Mouse (Mus musculus) neutrophil, adult 65 days (primary cell): ENCODE results near the gene Adgrd1. TPM values are rescaled to one million over a fixed set of nuclear protein-coding genes. Genes with fewer than 3 reads are reported as not detected.

Experiments
- total RNA-seq: library from RNA; stranded (reverse); gene quantifications from 2 replicates; pipeline ENCODE4 v1.2.4, GENCODE M21; 2023

Adgrd1 gene
- 0.09 TPM in 2 replicates for total RNA-seq

DNA sequence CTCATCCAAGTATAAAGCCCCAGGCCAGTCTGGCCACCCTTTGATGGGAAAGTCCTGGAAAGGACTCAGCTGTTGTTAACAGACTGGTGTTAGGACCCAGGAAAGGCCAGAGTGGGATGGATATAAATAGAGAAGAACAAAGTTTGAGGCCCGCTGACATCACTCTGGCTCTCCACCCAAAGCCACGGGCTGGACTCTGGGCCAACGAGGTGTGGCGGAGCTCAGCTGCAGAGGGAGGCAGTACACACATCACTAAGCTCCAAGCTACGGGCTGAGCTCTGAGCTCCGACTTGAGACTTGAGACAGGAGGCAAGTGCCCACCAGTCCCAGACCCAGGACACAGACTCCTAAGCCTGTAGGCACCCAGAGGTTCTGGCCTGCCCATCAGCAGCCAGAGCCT lies at the start of gene Adgrd1:
Gene Adgrd1 (plus strand): TSS at position 240 of the 400 bp plus-strand sequence.

Other genes with a start within 250 kb of the Adgrd1 start
- not detected in 2 replicates for gene Rimbp2, start 143.3 kb upstream of the Adgrd1 start, total RNA-seq
- 22.8 and 23.1 TPM in 2 replicates for gene Stx2, start 88.2 kb upstream of the Adgrd1 start, total RNA-seq
- 103 and 104 TPM in 2 replicates for gene Ran, start 76.7 kb upstream of the Adgrd1 start, total RNA-seq